Mouse (Mus musculus) Muller cell, postnatal 12 days (primary cell): ENCODE results near the gene Samm50.
A peak's percentile ranks its signal among the peaks of the same experiment; 100 is the strongest.
"Not testable (repeated sequence)": the region's sequence is repeated elsewhere in the genome, so short reads cannot be mapped to it uniquely, and the experiment has no call there.

Experiments
- DNase-seq: peaks from one replicate; pipeline ENCODE4 v3.0.0-alpha.2; 2015; ENCODE audit errors: inconsistent ontology term

Samm50 gene

DNA sequence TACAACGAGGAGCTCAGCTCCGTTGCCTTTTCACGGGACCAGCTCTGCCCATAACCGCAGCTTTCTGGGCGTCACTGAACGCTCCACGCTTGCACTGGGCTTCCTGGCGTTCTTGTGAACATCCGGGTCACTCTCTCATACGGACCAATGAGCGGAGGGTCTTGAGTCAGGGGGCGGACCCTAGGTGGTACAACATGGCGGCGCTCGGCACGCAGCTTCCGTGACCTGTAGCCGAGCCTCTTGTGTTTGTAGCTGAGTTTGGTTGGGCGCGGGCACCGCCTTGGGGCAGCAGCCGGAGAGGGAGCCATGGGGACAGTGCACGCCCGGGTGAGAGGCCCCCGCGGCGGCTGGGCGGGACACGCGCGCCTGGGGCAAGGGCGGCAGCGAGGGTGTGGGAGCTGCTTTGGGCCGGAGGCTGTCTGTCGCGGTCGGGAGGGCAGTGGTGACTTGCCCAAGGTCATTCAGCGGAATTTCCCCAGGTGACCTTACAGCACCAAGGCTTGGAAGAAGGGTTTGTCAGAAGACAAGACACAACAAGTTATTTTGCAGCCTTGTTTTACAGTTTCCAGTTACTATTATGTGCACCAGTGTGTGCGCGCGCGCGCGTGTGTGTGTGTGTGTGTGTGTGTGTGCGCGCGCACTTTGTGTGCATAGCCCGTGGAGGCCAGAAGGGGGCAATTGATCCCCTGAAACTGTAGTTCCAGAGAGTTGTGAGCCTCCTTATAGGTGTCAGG is at the start of gene Samm50:
Gene Samm50 (plus strand): TSS at position 184 of the 734 bp plus-strand sequence.
- DNase-seq, result peak; percentile 94

GRCm38 (mm10) chr15:84156158-84156557 is 35.9 kb upstream of the Samm50 start:
- DNase-seq, result no peak

DNA sequence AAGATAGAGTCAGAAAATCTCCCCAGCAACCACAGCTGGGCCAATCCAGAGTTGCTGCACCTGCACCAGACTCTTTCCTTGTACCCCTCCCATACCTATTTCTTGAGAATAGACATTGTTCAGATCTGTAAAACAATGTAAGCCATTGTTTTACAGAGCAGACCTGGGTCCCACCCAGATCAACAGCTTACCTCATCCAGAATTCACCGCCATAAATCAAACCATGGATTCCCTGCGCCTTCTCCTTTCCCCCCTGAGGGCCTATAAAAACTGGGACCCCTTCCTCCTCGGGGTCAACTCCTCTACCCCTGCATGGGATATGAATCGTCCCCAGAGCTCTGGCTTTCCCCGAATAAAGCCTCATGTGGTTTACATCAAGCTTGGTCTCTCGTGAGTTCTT is 34.5 kb upstream of the Samm50 start:
- not testable (repeated sequence) for DNase-seq

DNA sequence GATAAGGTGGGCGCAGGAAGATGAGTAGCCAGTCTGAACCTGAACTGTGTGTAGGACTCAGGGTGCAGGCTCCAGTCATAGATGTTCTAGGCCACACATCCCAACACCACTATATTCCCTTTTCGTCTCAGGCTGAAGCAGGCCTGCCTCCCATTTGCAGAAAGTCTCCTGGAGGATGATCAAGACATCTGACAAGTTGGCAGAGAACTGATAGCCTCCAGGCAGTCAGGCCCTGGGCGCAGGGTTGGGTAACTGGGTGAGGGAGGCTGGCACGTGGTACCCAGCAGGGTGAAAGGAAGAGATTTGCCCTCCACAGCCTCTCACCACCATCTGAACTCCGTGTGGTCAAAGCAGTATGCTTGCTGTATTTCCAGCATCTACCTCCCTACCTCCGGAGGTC is 30.2 kb upstream of the Samm50 start:
- DNase-seq, result no peak

DNA sequence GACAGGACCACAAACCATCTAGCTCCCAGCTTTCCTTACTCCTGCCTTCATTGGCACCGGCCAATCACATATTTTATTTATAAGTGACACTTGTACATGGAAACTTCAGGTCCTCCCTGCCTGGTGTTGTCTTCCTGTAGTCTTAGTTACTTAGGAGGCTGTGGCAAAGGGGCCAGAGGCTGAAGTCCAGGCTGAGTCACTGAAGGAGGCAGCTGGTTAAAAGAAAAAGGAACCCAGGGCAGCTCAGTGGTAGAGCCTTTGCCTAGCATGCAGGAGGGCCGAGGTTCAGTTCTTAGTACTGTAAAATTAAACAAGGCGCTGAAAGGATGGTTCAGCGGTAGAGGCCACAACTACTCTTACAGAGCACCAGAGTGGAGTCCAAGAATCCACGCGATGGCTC is 25.2 kb upstream of the Samm50 start:
- no peak for DNase-seq

DNA sequence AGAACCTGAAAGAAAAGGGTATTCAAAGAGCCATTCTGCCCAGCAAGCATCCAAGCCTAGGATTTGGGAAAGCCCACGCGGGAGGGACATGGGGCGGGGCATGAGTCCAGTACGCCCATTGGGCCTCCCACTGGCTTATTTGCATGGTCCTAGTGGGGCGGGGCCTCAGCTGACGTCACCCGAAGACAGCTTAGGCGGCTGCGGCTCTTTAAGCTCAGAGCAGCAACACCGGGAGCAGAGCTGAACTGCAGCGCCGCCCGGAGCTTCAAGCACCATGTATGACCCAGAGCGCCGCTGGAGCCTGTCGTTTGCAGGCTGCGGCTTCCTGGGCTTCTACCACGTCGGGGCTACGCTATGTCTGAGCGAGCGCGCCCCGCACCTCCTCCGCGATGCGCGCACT is 24.4 kb upstream of the Samm50 start, which contains the start of gene Pnpla3:
Gene Pnpla3 (plus strand): TSS at position 238 of the 400 bp plus-strand sequence.
- DNase-seq, result peak; percentile 98

GRCm38 (mm10) chr15:84168170-84169161 is 23.6 kb upstream of the Samm50 start:
- peak; percentile 42 for DNase-seq

GRCm38 (mm10) chr15:84169511-84169910 is 22.5 kb upstream of the Samm50 start:
- DNase-seq, result no peak

DNA sequence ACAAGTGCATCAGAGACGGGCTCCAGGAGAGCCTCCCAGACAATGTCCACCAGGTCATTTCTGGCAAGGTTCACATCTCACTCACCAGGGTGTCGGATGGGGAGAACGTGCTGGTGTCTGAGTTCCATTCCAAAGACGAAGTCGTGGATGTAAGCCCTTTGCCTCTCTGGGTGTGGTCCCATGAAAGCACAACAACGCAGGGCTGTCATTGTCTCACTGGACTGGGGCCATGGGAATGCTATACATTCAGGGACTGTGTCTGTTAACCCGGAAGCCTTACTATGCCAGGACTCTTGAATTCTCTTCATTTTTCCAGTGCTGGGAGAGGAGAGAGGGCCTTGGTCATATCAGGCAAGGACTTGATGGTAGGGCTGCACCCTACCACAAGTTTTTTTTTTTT is 20.9 kb upstream of the Samm50 start:
- DNase-seq, result no peak

GRCm38 (mm10) chr15:84178733-84179132 is 13.3 kb upstream of the Samm50 start:
- no peak for DNase-seq

DNA sequence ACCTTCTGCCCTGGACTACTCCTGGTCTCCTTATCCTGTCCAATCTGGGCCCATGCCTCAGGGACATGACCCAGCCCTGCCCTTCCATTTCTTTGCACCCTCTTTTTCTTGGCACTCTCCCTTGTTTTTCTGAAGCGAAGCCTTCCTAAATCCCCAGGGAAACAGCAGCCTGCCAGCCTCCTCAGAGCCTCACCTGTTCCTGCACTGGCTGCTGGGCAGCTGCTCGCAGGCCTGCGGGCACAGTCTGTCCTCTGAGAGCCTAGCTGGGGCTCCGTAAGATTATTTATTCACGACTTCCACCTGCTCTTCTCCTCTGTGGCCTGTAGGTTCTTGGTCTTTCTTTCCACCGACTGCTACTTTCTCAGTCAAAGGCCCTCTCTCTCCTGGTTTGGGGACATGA is 10.0 kb upstream of the Samm50 start:
- no peak for DNase-seq

GRCm38 (mm10) chr15:84183967-84184366 is 8.1 kb upstream of the Samm50 start:
- DNase-seq, result no peak

GRCm38 (mm10) chr15:84186196-84186595 is 5.8 kb upstream of the Samm50 start:
- no peak for DNase-seq

GRCm38 (mm10) chr15:84188887-84189530 is 3.0 kb upstream of the Samm50 start:
- DNase-seq, result no peak

GRCm38 (mm10) chr15:84189881-84190280 is 2.2 kb upstream of the Samm50 start:
- no peak for DNase-seq

DNA sequence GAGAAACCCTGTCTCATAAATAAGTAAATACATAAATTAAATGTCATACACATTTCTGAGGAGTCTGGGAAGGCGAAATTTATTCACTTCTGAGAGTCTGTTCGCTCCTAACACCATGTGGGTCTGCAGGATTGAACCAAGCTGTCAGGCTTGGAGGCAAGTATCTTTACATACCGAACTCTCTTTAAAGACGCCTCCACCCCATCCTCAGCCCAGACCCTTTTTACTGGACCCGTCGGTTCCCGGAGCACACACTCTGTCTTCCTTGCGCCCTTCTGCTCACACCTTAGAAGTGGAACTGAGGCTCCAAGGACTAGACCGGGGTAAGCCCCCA is 350 bp upstream of the Samm50 start:
- no peak for DNase-seq

DNA sequence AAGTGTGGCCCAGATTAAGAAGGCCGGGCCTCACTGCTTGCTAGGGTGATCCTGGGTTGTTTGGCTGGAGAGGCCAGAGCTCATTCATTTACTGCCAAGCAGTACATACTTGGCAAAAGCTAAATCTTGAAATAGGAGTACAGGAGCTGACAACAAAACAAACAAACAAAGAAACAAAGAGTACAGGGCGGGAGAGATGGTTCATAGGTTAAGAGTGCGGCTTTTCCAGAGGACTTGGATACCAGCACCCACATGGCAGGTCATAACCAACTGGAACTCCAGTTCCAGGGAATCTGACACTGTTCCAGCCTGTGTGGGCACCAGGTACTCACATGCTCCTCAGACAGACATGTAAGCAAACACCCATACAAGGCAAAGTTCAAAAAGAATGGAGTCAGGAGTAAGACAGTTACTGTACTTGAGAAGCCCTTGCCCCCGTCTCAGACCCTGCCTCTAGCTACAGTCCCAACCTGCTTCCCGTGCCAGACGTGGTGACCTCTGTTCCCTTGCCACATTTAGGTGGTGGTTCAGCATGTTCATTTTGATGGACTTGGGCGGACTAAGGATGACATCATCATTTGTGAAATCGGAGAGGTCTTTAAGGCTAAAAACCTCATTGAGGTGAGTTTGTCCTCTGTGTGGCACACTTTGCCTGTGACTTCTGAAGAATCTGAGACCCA is 4.6 kb downstream of the Samm50 start:
- DNase-seq, result no peak

DNA sequence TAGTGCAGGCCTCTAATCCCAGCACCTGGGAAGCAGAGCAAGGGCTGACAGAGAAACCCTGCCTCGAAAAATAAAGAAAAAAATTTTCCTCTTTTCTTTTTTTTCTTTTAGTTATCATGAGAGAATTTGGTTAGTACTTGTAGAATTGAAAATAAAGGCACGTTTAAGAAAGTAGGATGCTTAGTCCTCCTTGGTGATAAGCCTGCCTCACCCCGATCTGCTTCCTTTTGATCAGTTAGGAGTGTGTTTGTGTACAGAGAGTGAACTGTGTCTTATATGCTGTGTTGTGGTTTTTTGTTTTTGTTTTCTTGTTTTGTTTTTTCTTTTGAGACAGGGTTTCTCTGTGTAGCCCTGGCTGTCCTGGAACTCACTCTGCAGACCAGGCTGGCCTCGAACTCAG is 15.3 kb downstream of the Samm50 start:
- no peak for DNase-seq

GRCm38 (mm10) chr15:84209517-84210412 is 17.7 kb downstream of the Samm50 start:
- DNase-seq, result no peak

- no peak for DNase-seq
Observed at GRCm38 (mm10) chr15:84210461-84210860, 18.4 kb downstream of the Samm50 start.

DNA sequence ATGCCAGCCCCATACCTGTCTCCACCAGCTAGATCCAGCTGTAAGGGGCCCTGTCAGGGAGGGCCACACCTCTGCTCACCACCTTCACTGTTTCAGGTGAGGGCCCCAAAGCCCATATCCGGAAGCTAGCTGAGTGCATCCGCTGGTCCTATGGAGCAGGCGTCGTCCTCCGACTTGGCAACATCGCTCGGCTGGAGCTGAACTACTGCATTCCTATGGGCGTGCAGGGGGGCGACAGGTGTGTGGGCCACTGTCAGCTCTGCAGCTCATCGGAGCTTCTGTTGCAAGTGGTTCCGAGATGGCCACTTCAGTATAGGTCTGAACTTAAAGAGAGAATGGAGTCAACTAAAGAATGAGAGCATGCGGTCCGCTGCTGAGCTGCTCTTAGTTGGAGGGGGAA is 18.9 kb downstream of the Samm50 start:
- no peak for DNase-seq
